Mouse (Mus musculus) liver, postnatal 0 days (tissue): ENCODE results near the gene Cbl.

Experiments used
- CTCF ChIP-seq: sonication (generic); IDR thresholded peaks from 2 replicates; pipeline ENCODE4 v1.5.1; 2016; ENCODE audit warnings: antibody characterized with exemption, low read depth
- EP300 ChIP-seq: IDR thresholded peaks from 2 replicates; pipeline ENCODE4 v1.6.1; 2016; ENCODE audit warnings: antibody characterized with exemption, low read depth, mild to moderate bottlenecking

DNA sequence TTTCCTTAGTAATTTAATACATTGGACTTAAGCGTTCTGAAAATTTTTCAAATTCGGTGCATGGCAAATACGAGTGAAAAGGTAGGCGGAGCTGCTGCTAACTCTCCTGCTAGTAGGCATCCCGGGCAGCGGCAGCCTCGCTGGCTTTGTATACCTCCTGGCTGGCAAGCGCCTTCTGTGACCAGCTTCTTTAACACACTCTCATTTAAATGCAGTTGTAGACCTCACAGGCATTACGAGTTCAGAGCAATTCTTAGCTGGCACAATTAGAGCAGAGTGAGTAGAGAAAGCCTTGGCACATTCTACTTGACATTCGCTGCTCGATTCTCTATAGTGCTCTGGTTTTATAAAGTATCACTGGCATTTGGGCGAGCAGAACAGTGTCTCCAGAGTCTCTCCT is 45.6 kb downstream of the Cbl start:
- no peak for TF ChIP-seq CTCF
- no peak for TF ChIP-seq EP300
